Mouse (Mus musculus) midbrain, postnatal 0 days (tissue): ENCODE results near the gene Pax6. TPM values are rescaled to one million over a fixed set of nuclear protein-coding genes. Genes with fewer than 3 reads are reported as not detected.

Experiments used
- ATAC-seq: fragments of 200-750 bp; cut with Nextera tagmentation; 2 replicates; pipeline ENCODE4 v1.8.0; 2017; ENCODE audit warnings: moderate number of reproducible peaks, mild to moderate bottlenecking, moderate TSS enrichment, moderate library complexity; ENCODE audit not compliant: low FRiP score
- DNase-seq: peaks from one replicate; pipeline ENCODE4 v3.0.0-alpha.2; 2015; ENCODE audit warnings: low spot score
- H3K27ac ChIP-seq: fragments of 300-500 bp; sonication (generic); 2 replicates; pipeline ENCODE4 v1.5.1; 2014; ENCODE audit warnings: low read depth, mild to moderate bottlenecking, low read length, mixed read lengths
- H3K27me3 ChIP-seq: fragments of 300-500 bp; sonication (generic); 2 replicates; pipeline ENCODE4 v1.6.1; 2014; ENCODE audit warnings: low read length, control low read depth, mixed read lengths; ENCODE audit not compliant: insufficient read depth
- H3K36me3 ChIP-seq: fragments of 300-500 bp; sonication (generic); 2 replicates; pipeline ENCODE4 v1.6.1; 2014; ENCODE audit warnings: low read length, control low read depth, mixed read lengths; ENCODE audit not compliant: insufficient read depth
- H3K4me1 ChIP-seq: fragments of 300-500 bp; sonication (generic); 2 replicates; pipeline ENCODE4 v1.6.1; 2014; ENCODE audit warnings: mild to moderate bottlenecking, control low read depth, antibody characterized with exemption, low read length, mixed read lengths; ENCODE audit not compliant: insufficient read depth
- H3K4me2 ChIP-seq: fragments of 300-500 bp; sonication (generic); 2 replicates; pipeline ENCODE4 v1.6.1; 2014; ENCODE audit warnings: low read depth, mild to moderate bottlenecking, low read length, mixed read lengths; ENCODE audit not compliant: poor library complexity, severe bottlenecking
- H3K4me3 ChIP-seq: fragments of 300-500 bp; sonication (generic); 2 replicates; pipeline ENCODE4 v1.5.1; 2014; ENCODE audit warnings: low read depth, mild to moderate bottlenecking, low read length, moderate library complexity
- H3K9ac ChIP-seq: fragments of 300-500 bp; sonication (generic); replicated peaks from 2 replicates; pipeline ENCODE4 v1.6.1; 2014; ENCODE audit warnings: mild to moderate bottlenecking, low read length, moderate library complexity, mixed read lengths; ENCODE audit not compliant: poor library complexity, severe bottlenecking
- H3K9me3 ChIP-seq: fragments of 300-500 bp; sonication (generic); 2 replicates; pipeline ENCODE4 v1.6.1; 2016; ENCODE audit warnings: low read length, control low read depth
- CTCF ChIP-seq: IDR thresholded peaks from 2 replicates; pipeline ENCODE4 v1.5.1; 2016; ENCODE audit warnings: antibody characterized with exemption, mild to moderate bottlenecking
- WGBS: fragments of 180-500 bp; shearing (Covaris S2); extraction: QIAGEN DNeasy Blood & Tissue Kit; methylation state at CpG from one replicate; pipeline ENCODE4 v1.1.7; 2014; 5-methylcytosine and 5-hydroxymethylcytosine counted together
- polyA plus RNA-seq: library from polyadenylated mRNA; unstranded; fragments of >200 nt; fragmentation: Nextera tagmentation; extraction: Ambion mirVana; gene quantifications from 2 replicates; pipeline ENCODE4 v1.2.1, GENCODE M21; 2015
- total RNA-seq: library from RNA; depleted of rRNA; stranded (reverse); fragments of >200 nt; gene quantifications from 2 replicates; pipeline ENCODE4 v1.2.3, GENCODE M21; 2014

Gene Pax6
- total and polyA plus RNA-seq, 2 experiments from 2014 or later: 11.3 to 27.1 TPM

DNA sequence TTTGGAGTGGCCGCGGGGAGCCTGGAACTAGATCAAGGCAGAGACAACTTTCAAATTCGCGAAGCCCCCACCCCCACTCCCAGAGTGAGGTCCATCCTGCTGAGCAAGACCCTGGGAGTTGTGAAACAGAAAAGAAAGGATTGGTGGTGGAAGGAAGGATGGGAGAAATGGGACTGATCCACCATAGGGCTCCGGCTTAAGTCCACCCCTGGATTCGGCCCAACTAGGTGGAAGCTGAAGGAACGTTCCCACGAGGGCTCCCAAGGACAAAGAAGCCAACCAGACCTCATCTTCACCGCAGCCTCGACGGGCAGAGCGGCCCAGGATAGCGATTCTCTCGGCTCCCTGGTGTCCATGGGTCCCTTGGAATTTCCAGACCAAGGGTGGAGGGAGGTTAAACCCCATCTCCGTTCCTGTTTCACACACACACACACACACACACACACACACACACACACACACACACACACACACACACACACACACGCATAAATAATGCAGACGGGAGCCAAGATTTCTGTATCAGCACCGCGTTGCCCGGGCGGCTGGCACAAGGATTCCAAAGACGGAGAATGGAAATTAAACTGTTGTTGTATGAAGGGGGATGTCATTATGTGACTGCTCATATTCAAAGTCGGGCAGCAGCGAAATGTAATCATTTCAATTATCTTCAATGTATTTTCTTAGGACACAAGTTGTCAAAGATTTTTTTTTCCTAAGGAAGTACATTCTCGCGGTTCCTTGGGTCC is 7.7 kb upstream of the Pax6 start:
- Histone ChIP-seq H3K4me2 (no peak overlapping the region), H3K4me3 (no peak overlapping the region), H3K27ac (no peak overlapping the region), H3K4me1 (no peaks in the 10 kb centered on the region), H3K9ac (no peak overlapping the region), H3K27me3 (peaks cover 78% of the 10 kb centered on the region), H3K36me3 (no peaks in the 10 kb centered on the region), H3K9me3 (no peaks in the 10 kb centered on the region)
- ATAC-seq (no peak), DNase-seq (no peak)
- no peak for TF ChIP-seq CTCF
- WGBS: under 1% methylated on average over 26 of the region's 26 CpGs

DNA sequence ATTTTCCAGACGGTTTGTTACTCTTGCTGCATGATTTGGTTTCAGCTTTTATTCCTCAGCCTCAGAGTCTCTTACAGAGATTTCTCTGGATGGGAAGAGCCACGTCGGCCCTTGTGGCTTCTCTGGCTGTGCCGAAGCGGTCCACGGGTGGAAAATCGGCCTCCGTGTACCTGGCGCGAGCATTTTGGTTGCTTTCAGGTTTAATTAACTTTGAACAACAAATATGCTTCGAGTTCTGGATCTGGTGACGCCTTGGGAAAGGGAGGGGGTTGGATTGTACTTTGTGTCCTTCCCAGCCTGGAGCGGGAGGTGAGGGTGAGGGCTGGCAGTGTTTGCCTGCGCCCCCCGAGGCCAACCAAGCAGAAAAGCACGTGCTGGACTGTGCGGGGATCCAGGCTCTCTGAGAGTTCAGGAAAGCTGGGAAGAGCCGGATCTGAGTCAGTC is 7.1 kb upstream of the Pax6 start:
- Histone ChIP-seq H3K27me3 (peaks cover 79% of the 10 kb centered on the region), H3K9ac (no peak overlapping the region), H3K4me1 (no peaks in the 10 kb centered on the region), H3K4me3 (no peak overlapping the region), H3K9me3 (no peaks in the 10 kb centered on the region), H3K36me3 (no peaks in the 10 kb centered on the region), H3K4me2 (no peak overlapping the region), H3K27ac (no peak overlapping the region)
- ATAC-seq: no peak
- DNase-seq: no peak
- WGBS: under 1% methylated on average over 18 of the region's 18 CpGs
- no peak for TF ChIP-seq CTCF

DNA sequence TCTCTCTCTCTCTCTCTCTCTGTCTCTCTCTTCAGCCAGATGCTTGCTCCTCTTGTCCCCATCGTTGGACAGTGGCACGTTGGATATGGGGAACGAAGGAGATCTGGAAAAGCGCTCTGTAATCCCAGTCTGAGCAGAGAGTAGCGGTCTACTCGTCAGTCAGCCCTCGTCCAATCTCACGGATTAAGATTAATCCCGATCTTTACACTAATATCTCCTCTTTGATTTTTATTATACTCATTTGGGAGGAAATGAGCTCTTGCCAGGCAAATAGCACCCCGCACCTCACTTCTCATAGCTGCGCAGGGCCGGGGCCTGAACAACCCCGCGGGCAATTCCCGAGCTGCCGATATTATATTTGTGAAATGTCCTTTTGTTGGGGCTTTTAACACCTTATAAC is 6.6 kb upstream of the Pax6 start:
- Histone ChIP-seq H3K4me3 (no peak overlapping the region), H3K4me2 (no peak overlapping the region), H3K9ac (no peak overlapping the region), H3K27ac (no peak overlapping the region), H3K27me3 (peaks cover 79% of the 10 kb centered on the region), H3K9me3 (no peaks in the 10 kb centered on the region), H3K4me1 (no peaks in the 10 kb centered on the region), H3K36me3 (no peaks in the 10 kb centered on the region)
- WGBS: 7% methylated on average over 16 of the region's 16 CpGs
- no peak for TF ChIP-seq CTCF
- no peak for DNase-seq
- ATAC-seq: no peak

DNA sequence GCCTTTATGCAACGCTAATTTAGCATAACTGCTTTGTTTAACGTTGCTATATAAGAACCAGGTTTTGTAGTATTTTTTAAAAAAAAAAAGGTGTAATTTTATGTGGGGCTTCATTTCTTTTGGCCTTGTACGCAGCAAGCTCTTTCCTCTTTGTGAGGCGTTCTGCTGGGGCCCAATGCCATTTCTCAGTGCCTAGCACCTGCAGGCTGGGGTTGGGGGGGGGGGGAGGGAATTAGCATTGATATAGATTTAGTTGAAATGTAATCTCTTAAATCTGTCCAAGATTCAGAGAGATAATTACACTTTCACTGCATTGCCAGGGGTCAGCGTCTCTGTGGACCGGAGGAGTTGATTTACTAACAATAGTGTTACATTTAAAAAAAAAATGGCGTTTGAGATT is 6.1 kb upstream of the Pax6 start:
- TF ChIP-seq CTCF: no peak
- H3K27ac ChIP-seq: no peak overlapping the region
- H3K4me3 ChIP-seq: no peak overlapping the region
- DNase-seq: no peak
- no peak for ATAC-seq
- H3K4me1 ChIP-seq: no peaks in the 10 kb centered on the region
- no peaks in the 10 kb centered on the region for H3K9me3 ChIP-seq
- no peaks in the 10 kb centered on the region for H3K36me3 ChIP-seq
- H3K4me2 ChIP-seq: no peak overlapping the region
- H3K27me3 ChIP-seq: peaks cover 80% of the 10 kb centered on the region
- 7% methylated on average over 7 of the region's 7 CpGs for WGBS
- no peak overlapping the region for H3K9ac ChIP-seq

DNA sequence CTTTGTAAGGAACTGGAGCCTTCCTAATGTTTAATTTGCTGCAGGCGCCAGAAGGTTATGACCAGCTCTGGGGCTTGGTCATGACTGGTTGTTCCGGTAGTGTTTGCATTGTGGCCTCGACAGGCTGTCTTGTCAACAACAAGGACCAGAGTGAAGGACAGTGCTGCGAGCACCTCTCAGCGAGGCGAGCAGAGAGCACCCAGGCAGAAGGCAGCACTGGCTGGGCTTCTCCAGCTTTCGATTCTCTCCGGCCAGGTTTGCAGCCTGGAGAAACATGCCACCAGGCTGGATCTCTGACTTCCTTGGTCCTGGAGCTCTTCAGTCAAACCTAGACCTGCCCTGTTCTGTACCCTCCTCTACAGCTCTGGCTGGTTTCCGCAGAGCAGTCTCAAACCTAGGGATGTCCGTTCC is 5.6 kb upstream of the Pax6 start:
- ATAC-seq: no peak
- Histone ChIP-seq H3K4me3 (no peak overlapping the region), H3K9ac (no peak overlapping the region), H3K4me2 (no peak overlapping the region), H3K9me3 (no peaks in the 10 kb centered on the region), H3K27ac (no peak overlapping the region), H3K36me3 (no peaks in the 10 kb centered on the region), H3K4me1 (no peaks in the 10 kb centered on the region), H3K27me3 (peaks cover 85% of the 10 kb centered on the region)
- 7% methylated on average over 10 of the region's 10 CpGs for WGBS
- TF ChIP-seq CTCF: no peak
- no peak for DNase-seq

DNA sequence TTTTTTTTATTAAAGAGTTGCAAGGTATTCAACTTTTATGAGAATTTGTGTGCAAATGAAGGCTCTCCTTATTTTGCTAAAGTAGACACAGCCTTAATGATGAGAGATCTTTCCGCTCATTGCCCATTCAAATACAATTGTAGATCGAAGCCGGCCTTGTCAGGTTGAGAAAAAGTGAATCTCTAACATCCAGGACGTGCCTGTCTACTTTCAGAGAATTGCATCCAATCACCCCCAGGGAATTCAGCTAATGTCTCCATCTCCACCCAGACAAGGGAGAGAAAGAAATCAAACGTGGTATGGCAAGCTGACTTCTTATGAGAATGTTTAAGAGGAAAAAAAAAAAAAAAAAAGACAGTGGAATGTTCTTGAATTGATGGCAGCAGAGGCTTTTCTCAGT is 3.7 kb upstream of the Pax6 start:
- H3K27me3 ChIP-seq: peaks cover 84% of the 10 kb centered on the region

More for the DNA sequence above, 3.7 kb upstream of the Pax6 start:
- no peak for DNase-seq
- TF ChIP-seq CTCF: no peak
- no peak for ATAC-seq
- no peaks in the 10 kb centered on the region for H3K36me3 ChIP-seq
- 11% methylated on average over 5 of the region's 5 CpGs for WGBS
- no peak overlapping the region for H3K4me3 ChIP-seq
- H3K9me3 ChIP-seq: no peaks in the 10 kb centered on the region
- no peak overlapping the region for H3K27ac ChIP-seq
- no peaks in the 10 kb centered on the region for H3K4me1 ChIP-seq
- H3K4me2 ChIP-seq: no peak overlapping the region
- H3K9ac ChIP-seq: no peak overlapping the region
